Mouse (Mus musculus): ENCODE results near the gene Mrln. TPM values are rescaled to one million over a fixed set of nuclear protein-coding genes. Genes with fewer than 3 reads are reported as not detected.

Mrln gene
- polyA plus RNA-seq, 1 experiment from 2014 or later = 0.94 TPM

DNA sequence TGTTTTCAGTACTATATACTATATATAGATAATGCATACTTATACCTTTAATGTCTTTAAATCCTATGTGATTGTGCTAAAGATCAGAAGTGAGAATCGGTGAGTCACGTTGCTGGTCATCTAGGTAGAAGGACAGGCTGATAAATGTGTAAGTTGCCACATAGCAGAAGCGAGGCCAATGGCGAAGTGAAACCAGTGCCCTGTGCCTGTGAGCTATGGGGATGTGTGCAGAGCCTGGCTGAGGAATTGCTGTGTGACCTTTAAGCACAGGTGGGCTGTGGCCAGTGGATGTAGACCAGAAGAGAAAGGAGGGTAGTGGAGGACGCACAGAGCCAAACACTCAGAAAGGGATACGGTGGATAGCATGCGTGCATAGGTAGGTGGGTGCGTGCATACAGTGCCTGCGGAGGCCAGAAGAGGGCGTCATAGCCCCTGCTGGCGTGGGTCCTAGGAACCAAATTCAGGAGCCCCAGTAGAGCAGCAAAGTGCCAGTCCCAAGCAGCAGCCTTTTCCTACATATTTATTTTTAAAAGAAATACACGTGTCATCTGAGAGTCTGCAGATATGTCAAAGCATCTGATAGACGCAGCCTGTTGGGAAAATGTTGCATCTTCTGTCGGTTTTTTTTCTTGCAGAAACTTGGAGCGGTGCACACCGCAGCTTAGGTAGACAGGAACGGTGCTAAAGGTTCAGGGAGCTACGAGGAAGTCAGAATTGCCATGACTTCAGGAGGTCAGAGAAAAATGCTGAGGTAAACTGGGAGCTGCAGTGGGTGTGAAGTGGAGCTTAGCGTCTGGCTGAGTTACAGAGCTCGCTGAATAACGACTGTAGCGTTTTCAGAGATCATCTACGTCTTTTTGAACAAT is 64.3 kb downstream of the Mrln start:
- Histone ChIP-seq H3K4me2 (ENCODE audit: low read depth, low read length, severe bottlenecking) (no peak overlapping the region), H3K27me3 (ENCODE audit: control insufficient read depth, insufficient read depth, low read length) (no peaks in the 10 kb centered on the region), H3K36me3 (ENCODE audit: control insufficient read depth, insufficient read depth, low read length) (no peaks in the 10 kb centered on the region), H3K27ac (ENCODE audit: low read depth, low read length) (no peak overlapping the region), H3K4me3 (ENCODE audit: low read depth, low read length) (no peak overlapping the region), H3K9ac (ENCODE audit: low read length) (no peak overlapping the region), H3K9me3 (ENCODE audit: control insufficient read depth, low read length) (no peaks in the 10 kb centered on the region), H3K4me1 (replicated peaks; ENCODE audit: control insufficient read depth, insufficient read depth, low read length) (no peaks in the 10 kb centered on the region)
- no peak for DNase-seq (ENCODE audit: low spot score)
- WGBS = 86% methylated on average over 23 of the region's 23 CpGs
- ATAC-seq (replicated peaks; ENCODE audit: low FRiP score) = no peak

Other genes starting within 250 kb of the Mrln start
- gene Ccdc6, start 107.5 kb upstream of the Mrln start, polyA plus RNA-seq (2014; fragmentation: Nextera tagmentation; extraction: Ambion mirVana) = 17.6 and 19.4 TPM in 2 replicates
- gene Slc16a9, start 40.4 kb downstream of the Mrln start, polyA plus RNA-seq (2014; fragmentation: Nextera tagmentation; extraction: Ambion mirVana) = 0.25 and 0.29 TPM in 2 replicates
- 11.7 and 13.6 TPM in 2 replicates for gene Fam13c, start 235.8 kb downstream of the Mrln start, polyA plus RNA-seq (2014; fragmentation: Nextera tagmentation; extraction: Ambion mirVana)